Mouse (Mus musculus) kidney, adult 9 months (tissue): ENCODE results near the gene Olfr921.

ENCODE experiments used
- DNase-seq: peaks from one replicate; pipeline ENCODE4 v3.0.0; 2022

The Olfr921 gene

DNA sequence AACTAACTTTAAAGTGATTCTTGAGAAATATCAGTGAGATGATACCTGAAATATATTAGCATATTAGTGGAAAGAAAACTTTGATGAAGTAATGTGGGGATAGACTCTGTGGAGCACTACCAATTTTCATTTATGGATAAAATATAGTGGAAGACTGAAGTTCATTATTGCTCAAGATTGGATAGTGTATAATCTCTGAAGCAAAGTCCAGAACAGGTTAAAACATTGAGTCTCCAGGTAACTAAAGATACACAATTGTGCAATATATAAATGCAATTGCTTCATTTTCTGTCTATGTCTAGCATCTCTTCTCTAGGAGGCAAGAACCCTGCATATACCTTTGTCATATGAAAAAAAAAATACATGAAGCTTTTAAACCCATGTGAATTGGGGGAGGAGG is at the start of gene Olfr921:
Gene Olfr921 (plus strand): TSS at position 301 of the 400 bp plus-strand sequence.
- DNase-seq = no peak

DNA sequence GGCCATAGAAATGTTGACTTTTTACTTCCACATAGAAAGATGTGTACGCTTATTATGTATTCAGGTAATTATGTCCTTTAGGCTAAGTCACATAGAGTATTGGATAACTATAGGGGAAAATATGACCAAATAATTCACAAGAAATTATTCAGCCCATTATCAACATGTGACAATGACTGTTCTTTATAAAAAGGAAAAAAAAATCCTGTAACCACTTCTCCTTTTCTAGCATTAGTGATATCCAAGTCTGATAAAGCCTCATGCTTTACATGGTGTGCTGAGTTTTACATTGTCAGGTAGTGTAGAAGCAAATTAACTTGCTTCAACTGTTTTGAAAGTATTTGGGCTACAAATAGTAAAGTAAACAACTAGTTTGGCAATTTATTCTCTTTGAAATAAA is 48.8 kb upstream of the Olfr921 start:
- DNase-seq = no peak

DNA sequence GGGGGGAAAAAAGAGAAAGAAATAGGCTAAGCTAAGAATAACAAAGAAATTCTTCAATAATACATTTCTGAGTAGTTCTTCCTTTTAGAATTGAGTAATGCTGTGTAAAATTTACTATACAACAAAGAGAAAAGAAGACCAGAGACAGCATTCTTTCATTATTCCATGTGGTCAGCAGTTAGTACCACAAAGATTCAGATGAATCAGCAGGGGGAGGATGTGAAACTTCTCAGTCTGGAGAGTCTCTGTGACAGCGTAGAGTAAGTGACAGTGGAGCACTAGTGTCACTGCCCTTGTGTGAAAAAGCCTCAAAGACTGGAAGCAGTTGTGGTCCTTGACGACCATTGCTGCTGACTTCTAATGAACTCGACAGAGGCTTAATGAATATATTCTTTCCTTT is 44.6 kb upstream of the Olfr921 start:
- no peak for DNase-seq

DNA sequence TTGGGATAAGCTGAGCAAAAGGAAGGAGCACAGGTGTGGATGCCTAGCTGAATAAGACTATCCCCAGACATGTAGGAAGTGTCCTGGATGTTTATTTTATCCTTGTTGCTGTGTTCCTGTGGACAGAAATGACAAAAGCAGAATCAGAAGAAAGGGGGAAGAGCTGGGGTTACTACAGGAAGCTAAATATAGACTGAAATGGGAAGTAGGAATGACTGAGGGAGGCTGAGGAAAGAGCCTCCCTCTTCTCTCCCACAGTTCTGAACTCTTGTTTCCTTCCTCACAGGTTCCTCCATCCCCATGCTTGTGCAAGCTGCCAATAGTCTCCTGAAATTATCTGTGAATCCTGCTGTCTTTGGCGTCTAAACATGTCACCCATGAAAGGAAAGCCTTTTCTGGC is 31.5 kb upstream of the Olfr921 start:
- DNase-seq = no peak

DNA sequence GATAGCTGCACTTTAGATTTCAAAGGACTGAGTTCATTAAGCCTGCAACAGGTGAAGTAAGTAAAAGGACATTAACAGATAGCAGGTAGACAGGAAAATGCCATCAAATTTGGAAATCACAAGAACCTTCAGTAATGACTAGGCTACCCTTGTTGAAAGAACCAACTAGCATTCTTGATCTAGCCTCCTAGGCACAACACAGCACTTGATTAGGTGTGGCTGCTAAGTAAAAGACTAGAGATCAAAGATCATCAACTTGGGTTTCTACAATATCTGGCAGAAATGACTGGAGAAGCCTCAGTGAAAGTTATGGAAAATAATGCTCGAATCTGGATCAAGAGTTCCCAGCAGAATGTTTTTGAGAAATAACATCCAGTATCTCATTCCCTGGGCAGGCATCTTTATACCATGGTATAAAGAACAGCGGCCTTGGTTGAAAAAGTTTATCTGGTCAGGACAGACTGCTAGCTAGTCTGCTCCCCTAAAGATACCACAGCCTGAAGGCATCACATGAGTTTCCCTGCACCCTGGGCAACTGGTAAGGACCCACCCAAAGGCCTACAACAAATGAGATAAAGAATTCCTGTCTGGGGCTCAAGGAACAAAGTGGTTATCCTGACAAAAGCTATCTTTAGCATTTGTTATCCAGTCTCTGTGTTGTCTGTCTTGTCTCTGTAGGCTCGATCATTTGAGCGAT is 28.1 kb upstream of the Olfr921 start:
- no peak for DNase-seq

DNA sequence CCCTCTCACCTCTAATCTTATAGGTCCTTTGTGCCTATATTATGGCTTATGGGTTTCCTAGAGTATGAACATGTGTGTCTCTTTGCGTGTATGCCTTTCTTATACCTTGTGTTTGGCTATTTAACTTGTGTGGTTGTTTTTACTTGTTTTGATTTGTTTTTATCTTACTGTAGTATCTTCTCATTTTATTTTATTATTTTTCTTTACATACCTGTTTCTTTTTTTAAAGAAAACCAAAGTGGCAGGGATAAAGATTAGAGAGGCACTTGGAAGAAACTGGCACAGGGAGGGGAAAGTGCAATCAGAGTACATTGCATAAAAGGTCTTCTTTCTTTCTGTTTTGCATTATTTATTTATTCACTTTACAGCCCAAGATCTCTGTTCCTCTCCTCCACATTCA is 20.9 kb upstream of the Olfr921 start, which contains the start of gene Olfr920:
Gene Olfr920 (plus strand): TSS at position 301 of the 400 bp plus-strand sequence.
- no peak for DNase-seq

DNA sequence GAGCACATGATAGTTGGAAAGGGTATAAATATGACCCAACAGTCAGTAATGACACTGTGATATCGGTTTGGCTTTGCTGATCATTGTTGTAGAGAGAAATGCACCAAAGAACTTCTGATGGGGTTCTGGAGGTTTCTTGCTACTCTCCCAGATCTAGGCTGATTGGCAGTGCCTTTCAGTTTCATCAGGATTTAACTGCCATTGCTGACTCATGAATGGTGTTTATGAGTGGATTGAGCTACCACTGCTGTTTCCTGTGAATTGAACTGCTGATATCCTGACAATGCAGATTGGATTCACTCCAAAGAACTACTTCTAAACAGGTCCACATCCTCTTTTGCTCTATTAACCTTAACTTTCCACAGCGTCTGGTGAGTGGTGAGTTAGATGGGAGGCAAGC is 19.8 kb downstream of the Olfr921 start:
- no peak for DNase-seq

DNA sequence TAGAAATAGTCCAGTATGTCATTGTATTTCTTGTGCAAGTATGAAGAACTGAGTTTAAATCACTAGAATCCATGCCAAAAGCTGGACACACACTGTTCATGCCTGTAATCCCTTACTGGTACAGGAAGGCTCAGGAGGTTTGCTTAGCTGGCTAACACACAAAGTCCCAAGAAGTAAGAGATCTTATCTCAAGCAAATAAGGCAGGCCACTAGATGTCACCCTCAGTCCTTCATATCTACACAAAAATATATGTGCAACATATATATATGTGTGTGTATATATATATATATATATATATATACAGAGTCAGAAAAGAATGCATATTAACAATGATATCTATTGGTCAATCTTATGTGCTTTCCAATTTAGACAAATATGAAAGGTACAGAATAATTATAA is 32.8 kb downstream of the Olfr921 start:
- no peak for DNase-seq

DNA sequence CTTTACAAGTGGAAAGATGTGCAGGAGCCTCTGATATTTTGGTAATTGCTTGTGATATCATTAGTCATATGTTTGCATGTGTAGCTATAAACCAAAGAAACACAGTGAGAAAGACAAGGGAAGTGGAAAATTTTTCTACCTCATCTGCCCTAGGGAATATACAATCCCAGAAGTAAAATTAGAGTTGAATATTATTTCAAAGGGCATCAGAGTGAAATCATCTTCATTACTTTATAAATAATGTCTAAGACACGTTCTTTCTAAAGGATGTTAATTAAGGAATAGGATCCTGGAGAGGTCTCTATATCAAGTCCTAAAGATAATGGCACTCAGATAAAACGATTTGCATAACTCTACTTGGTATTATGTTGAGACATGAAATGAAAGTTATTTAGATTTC is 41.4 kb downstream of the Olfr921 start, which contains the start of gene Olfr922:
Gene Olfr922 (plus strand): TSS at position 301 of the 400 bp plus-strand sequence.
- DNase-seq = no peak

DNA sequence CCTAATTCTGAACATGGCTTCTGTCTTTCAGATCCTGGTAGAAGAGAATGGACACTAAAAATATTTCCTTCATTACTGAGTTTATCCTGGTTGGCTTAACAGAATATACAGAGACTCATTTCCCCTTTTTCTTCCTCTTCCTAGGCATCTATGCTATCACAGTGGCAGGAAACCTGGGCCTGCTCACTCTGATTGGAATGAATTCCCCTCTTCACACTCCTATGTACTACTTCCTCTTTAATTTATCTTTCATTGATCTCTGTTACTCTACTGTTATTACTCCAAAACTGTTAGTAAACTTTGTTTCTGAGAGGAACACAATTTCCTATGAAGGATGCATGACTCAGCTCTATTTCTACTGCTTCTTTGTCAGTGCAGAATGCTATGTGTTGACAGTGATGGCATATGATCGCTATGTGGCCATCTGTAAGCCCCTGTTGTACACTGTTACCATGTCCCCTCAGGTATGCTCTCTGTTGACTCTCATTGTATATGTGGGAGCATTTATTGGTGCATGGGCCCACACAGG is 42.7 kb downstream of the Olfr921 start:
- DNase-seq = no peak

DNA sequence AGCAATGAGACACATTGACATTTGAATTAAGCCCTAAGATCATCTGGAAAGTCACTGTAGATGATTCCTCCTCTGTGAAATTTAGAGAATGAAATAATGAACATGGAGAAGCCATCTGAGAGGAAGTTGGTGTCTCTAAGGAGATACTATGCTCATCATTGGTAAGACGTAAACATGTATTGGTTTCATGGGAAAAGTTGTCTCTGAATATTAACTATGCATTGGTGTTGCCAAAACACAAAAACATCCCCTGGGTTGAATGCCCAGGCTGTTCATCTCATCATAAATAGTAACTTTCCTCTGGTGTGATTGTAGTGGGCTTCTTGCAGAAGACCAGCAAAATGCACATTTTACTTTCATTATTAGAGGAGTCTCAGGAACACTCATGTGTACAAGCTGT is 53.4 kb downstream of the Olfr921 start, which contains the start of gene Olfr923:
Gene Olfr923 (plus strand): TSS at position 301 of the 400 bp plus-strand sequence.
- DNase-seq = no peak
